Mouse (Mus musculus) G1E (cell line): Measurements from ENCODE around the gene Lrp5. TPM values are rescaled to one million over a fixed set of nuclear protein-coding genes. Genes with fewer than 3 reads are reported as not detected.

ENCODE experiments used
- ATAC-seq: 2 replicates; pipeline ENCODE4 v1.8.0; 2016; ENCODE audit warnings: mild to moderate bottlenecking; ENCODE audit not compliant: insufficient number of reproducible peaks, poor library complexity, low FRiP score, severe bottlenecking; ENCODE audit errors: extremely low read depth
- DNase-seq: peaks from one replicate; pipeline ENCODE4 v3.0.0; 2012; ENCODE audit warnings: low spot score
- H3K27me3 ChIP-seq: 2 replicates; pipeline ENCODE4 v1.6.1; 2012; ENCODE audit warnings: mild to moderate bottlenecking, low read length, inconsistent platforms; ENCODE audit not compliant: insufficient read depth
- H3K36me3 ChIP-seq: replicated peaks from 2 replicates; pipeline ENCODE3; 2012; ENCODE audit warnings: mild to moderate bottlenecking, inconsistent platforms
- H3K4me1 ChIP-seq: 2 replicates; pipeline ENCODE4 v1.6.1; 2012; ENCODE audit warnings: low read depth, low read length, inconsistent platforms, mixed read lengths; ENCODE audit not compliant: insufficient read depth
- H3K4me3 ChIP-seq: 2 replicates; pipeline ENCODE4 v1.5.1; 2012; ENCODE audit warnings: low read depth, mild to moderate bottlenecking, inconsistent platforms, low read length, moderate library complexity, mixed read lengths
- H3K9me3 ChIP-seq: replicated peaks from 2 replicates; pipeline ENCODE4 v1.6.1; 2012; ENCODE audit warnings: inconsistent platforms
- CTCF ChIP-seq: IDR thresholded peaks from 2 replicates; pipeline ENCODE4 v1.5.1; 2012; ENCODE audit warnings: low read depth, low read length, inconsistent platforms, mixed read lengths
- GATA1 ChIP-seq: IDR thresholded peaks from 2 replicates; pipeline ENCODE4 v1.6.1; 2012; ENCODE audit warnings: borderline replicate concordance, low read length, inconsistent platforms, mixed read lengths
- GATA2 ChIP-seq: IDR thresholded peaks from 2 replicates; pipeline ENCODE4 v1.6.1; 2012; ENCODE audit warnings: low read depth, low read length, inconsistent platforms, borderline replicate concordance
- POLR2AphosphoS5 ChIP-seq: IDR thresholded peaks from 2 replicates; pipeline ENCODE4 v1.6.1; 2012; ENCODE audit warnings: low read depth, low read length, inconsistent platforms; ENCODE audit not compliant: insufficient replicate concordance
- TAL1 ChIP-seq: conservative IDR thresholded peaks from 2 replicates; pipeline ENCODE4 v1.6.1; 2012; ENCODE audit warnings: low read depth, low read length, inconsistent platforms, mixed read lengths
- polyA plus RNA-seq: library from polyadenylated mRNA; stranded (reverse); fragments of >175 nt; gene quantifications from 2 replicates; pipeline ENCODE4 v1.2.3, GENCODE M21; 2012
- total RNA-seq, 2 experiments: library from RNA; stranded (forward) in 1 of 2; stranded (reverse) in 1 of 2; fragments of 200-1000 nt in 1 of 2; fragments of >200 nt in 1 of 2; fragmentation: Nextera tagmentation in 1 of 2; gene quantifications; 2 replicates each; pipeline ENCODE4 v1.2.3; 2014 to 2017

Lrp5 gene
- total and polyA plus RNA-seq, 3 experiments: 0.05 TPM; not detected in 1

DNA sequence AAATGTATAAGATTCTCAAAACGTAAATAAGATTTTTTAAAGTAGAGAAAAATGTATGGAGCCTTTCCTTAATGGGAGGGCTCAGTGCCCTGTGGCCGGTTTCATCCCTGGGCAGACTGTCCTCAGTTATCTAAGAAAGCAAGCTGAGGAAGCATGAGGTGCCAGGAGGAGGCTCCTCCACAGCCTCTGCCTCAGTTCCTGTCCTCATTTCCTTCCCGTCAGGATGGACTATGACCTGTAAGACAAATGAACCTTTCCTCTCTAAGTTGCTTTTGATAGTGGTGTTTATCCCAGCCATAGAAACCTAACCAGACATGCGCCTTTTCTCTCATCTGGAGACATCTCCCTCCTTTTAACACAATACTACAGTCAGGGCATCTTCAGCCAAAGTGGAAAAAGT lies 41.0 kb downstream of the Lrp5 start:
- peaks cover 11% of the 10 kb centered on the region; the same call in 1 of the 2 replicates for H3K27me3 ChIP-seq
- DNase-seq (no peak), ATAC-seq (no peak)
- no peak overlapping the region for H3K4me3 ChIP-seq
- no peaks in the 10 kb centered on the region for H3K36me3 ChIP-seq
- TF ChIP-seq TAL1: no peak
- TF ChIP-seq CTCF: no peak
- no peak for TF ChIP-seq GATA2
- no peaks in the 10 kb centered on the region for H3K9me3 ChIP-seq
- no peaks in the 10 kb centered on the region for H3K4me1 ChIP-seq

DNA sequence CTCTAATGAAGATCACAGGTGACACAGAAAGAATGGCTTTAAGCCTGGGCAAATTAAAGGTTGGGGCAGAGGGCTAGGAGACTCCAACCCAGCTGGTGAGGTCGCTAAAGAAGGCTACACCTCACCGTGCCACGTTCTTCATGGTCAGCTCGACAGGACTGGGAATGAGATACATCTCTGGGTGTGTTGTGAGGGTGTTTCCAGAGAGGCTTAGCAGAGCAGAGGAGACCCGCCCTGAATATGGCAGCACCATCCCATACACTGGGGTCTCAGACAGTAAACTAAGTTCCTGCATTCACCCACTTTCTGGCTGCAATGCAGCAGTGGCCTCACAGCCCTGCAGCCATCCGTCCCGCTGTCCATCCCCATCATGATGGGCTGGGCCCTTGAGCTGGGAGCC lies 46.8 kb downstream of the Lrp5 start:
- H3K27me3 ChIP-seq: peaks cover 11% of the 10 kb centered on the region; the same call in 1 of the 2 replicates
- no peak for ATAC-seq
- H3K9me3 ChIP-seq: no peaks in the 10 kb centered on the region
- H3K36me3 ChIP-seq: no peaks in the 10 kb centered on the region
- H3K4me3 ChIP-seq: no peak overlapping the region
- H3K4me1 ChIP-seq: no peaks in the 10 kb centered on the region
- no peak for DNase-seq
- no peak for TF ChIP-seq POLR2AphosphoS5
- no peak for TF ChIP-seq GATA2
- TF ChIP-seq CTCF: no peak
- TF ChIP-seq GATA1: no peak
- TF ChIP-seq TAL1: no peak

DNA sequence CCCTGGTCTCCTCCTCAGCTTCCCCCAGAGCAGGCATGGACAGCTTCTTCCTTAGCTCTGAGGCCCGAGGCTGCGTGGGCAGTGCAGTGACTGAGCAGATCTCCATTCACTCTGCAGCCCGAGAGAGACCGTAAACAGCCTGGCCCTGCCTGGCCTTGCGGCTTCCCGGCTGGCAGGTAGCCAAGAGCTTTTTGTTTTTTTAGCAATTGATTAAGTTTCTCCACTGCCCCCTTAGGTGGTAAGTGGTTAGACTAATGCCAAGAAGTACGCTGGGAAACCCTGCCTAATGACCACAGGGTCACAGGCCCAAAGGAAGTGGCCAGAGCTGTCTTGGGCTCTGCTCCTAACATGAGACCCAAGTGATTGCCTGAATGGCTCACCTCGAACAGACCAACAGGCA lies 47.7 kb downstream of the Lrp5 start:
- TF ChIP-seq CTCF (no peak), POLR2AphosphoS5 (no peak), GATA1 (no peak), GATA2 (no peak), TAL1 (no peak)
- no peaks in the 10 kb centered on the region for H3K4me1 ChIP-seq
- H3K9me3 ChIP-seq: no peaks in the 10 kb centered on the region
- ATAC-seq (no peak), DNase-seq (no peak)
- no peak overlapping the region for H3K4me3 ChIP-seq
- no peaks in the 10 kb centered on the region for H3K36me3 ChIP-seq
- H3K27me3 ChIP-seq: peaks cover 11% of the 10 kb centered on the region; the same call in 1 of the 2 replicates

DNA sequence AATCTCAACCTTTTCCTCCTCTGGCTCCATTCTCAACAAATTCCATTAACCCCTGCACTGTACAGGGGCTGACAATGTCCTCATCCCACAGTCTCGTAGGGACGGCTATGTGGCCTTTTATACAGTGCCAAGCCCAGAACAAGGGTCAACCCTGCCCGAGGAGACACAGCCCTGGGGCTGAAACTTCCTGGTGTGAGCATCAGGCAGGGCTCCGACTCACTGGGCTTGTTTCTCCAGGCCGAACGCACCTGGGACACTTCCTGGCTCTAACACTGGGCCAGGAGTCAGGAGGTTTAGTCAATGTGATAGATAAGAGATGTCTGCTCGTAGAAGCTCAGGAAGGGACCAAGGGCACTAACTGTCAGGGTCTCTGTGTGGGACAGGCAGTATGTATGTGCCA lies 54.3 kb downstream of the Lrp5 start:
- Histone ChIP-seq H3K36me3 (no peaks in the 10 kb centered on the region), H3K9me3 (no peaks in the 10 kb centered on the region), H3K4me3 (no peak overlapping the region), H3K4me1 (no peaks in the 10 kb centered on the region; the same call in 1 of the 2 replicates), H3K27me3 (peaks cover 19% of the 10 kb centered on the region; the same call in 1 of the 2 replicates)
- DNase-seq: no peak
- no peak for ATAC-seq
- TF ChIP-seq POLR2AphosphoS5: no peak
- TF ChIP-seq GATA2: no peak
- TF ChIP-seq GATA1: no peak
- no peak for TF ChIP-seq CTCF

DNA sequence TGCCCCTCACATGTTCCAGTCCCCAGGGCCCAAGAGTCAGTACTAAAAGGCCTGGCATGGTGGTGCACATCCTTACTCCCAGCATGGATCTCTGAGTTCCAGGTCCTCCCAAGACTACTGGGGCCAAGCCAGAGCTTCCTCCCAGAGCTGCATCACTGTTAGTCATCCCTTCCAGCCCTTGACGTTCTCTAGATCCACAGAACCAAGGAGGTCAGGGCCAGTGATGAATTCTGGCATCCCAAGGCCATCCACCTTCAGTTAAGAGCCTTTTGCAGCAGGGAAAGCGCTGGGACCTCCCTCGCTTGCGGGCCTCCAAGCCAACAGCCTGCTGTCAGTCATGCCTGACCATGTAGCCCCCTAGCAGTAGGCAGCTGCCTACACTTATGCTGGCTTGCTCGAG lies 54.9 kb downstream of the Lrp5 start:
- TF ChIP-seq GATA1 (no peak), CTCF (no peak), GATA2 (no peak), POLR2AphosphoS5 (no peak), TAL1 (no peak)
- Histone ChIP-seq H3K9me3 (no peaks in the 10 kb centered on the region), H3K4me3 (no peak overlapping the region), H3K27me3 (peaks cover 20% of the 10 kb centered on the region; the same call in 1 of the 2 replicates), H3K4me1 (no peaks in the 10 kb centered on the region; the same call in 1 of the 2 replicates), H3K36me3 (no peaks in the 10 kb centered on the region)
- ATAC-seq: no peak
- DNase-seq: no peak

DNA sequence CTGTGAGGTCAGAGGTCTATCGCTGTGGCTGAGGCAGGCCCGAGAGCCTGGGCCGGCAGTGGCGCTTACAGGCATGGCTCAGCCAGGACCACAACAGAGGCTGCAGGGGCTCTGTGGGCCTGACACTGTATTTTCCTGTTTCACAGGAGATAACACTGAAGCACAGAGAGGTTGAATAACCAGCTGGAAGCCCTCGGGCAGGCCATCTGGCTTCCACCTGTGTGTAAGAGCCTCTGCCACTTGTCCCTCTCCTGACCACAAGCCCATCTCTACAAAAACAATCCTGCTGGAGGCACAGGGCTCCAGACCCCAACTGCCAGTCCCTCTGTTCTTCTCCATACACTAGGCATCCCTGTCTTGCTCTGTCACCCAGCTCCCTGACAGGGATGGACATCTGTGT lies 55.9 kb downstream of the Lrp5 start:
- no peaks in the 10 kb centered on the region for H3K36me3 ChIP-seq
- TF ChIP-seq POLR2AphosphoS5: no peak
- no peak for TF ChIP-seq GATA2
- TF ChIP-seq CTCF: no peak
- no peak for TF ChIP-seq TAL1
- no peak for TF ChIP-seq GATA1

DNA sequence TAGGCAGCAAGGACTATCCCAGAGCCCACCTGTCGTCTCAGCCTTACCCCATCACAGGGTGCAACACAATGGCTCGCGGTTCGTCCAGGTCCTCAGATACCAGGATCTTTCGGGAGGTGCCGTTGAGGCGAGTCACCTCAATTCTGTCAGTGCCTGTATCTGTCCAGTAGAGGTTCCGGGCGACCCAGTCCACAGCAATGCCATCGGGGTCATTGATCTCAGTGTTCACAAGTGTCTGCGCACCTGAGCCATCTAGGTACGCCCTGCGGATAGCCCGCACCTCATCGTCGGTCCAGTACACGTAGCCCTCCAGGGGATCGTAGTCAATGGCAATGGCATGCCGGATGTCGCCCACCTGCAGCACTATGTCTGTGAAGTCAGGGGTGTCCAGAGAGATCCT lies 56.3 kb downstream of the Lrp5 start:
- Histone ChIP-seq H3K4me1 (no peaks in the 10 kb centered on the region; the same call in 1 of the 2 replicates), H3K4me3 (no peak overlapping the region), H3K27me3 (peaks cover 17% of the 10 kb centered on the region; the same call in 1 of the 2 replicates), H3K9me3 (no peaks in the 10 kb centered on the region), H3K36me3 (no peaks in the 10 kb centered on the region)
- DNase-seq: no peak
- no peak for TF ChIP-seq POLR2AphosphoS5
- TF ChIP-seq CTCF: no peak
- TF ChIP-seq GATA1: no peak
- TF ChIP-seq TAL1: no peak
- TF ChIP-seq GATA2: no peak
- no peak for ATAC-seq

More for the DNA sequence above, 55.9 kb downstream of the Lrp5 start:
- H3K4me3 ChIP-seq: no peak overlapping the region
- H3K4me1 ChIP-seq: no peaks in the 10 kb centered on the region; the same call in 1 of the 2 replicates
- no peaks in the 10 kb centered on the region for H3K9me3 ChIP-seq
- DNase-seq (no peak), ATAC-seq (no peak)
- H3K27me3 ChIP-seq: peaks cover 17% of the 10 kb centered on the region; the same call in 1 of the 2 replicates
